Mouse (Mus musculus) cerebellum, adult 9-11 months (tissue): ENCODE results near the gene Spred1.

Source experiments
- DNase-seq: peaks from one replicate; pipeline ENCODE4 v3.0.0; 2022

Spred1 gene

DNA sequence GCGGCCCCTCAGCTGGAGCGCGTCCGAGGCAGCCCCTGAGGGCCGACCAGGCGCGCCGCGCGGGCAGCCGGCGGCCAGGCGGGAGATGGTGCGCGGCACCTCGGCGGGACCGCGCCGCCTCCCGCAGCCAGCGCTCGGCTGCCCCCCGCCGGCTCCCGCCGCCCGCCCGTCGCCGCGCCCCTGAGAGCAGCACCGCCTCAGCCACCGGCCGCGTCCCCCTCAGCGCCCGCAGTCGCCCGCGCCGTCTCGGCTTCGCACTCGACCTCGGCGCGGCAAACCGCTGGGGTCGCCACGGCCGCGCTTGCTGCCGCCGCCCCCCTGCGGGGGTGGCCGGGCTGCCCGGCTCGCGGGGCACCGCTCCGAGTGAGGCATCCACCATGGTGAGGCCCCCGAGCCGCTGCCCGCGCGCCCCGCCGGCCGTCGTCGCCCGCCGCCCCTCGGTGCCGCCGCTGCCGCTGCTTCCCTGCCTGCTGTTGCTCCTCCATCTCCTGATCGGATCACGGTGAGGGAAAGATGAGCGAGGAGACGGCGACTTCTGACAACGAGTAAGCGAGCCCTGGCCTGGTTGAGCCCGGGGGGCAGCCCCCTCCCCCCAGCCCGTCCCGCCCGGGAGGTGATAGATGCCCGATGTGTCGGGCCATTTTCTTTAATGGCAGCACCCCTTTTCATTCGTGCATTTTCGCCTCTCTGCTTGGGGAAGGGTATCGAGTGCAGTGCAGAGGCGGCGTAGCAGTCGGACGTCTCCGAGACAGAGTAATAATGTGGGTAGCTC, at the start of gene Spred1:
Gene Spred1 (plus strand): TSS at position 163 of the 772 bp plus-strand sequence.
- peak; percentile 64 for DNase-seq

DNA sequence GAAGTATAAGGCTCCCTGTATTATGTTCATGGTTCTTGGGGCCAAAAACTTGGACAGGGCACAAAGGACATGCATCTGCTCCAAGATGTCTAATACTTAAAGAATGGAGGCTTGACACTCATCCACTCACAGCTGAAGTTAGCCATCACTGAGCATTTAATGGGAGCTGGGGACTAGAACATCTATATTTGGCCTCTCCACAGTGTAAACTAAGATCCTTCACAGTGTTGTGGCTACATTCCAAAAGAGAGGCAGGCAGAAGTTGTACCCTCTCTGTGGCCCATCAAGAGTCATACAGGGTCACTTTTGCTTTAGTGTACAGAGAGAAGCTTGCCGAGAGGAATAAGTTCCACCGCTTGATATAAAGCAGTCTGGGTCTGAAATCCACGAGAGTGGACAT, 49.6 kb upstream of the Spred1 start:
- DNase-seq = no peak

DNA sequence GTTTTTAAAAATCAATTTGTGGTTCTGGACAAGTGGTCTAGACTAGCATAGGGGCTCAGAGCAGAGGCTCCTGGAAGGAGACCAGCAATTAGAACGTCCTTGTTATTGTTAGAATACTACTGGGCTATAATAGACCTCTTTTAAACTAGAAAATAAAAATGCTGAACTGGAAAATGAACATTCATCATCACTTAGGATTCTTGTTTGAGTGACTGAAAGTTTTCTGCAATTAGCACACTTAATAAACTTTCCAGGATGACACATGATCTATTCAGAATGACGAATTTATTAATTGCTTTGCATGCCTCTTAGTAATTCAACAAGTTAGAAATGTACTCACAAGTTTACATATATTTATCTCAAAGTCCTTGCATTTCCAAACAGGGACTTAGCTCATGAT, 42.5 kb upstream of the Spred1 start:
- DNase-seq = no peak

DNA sequence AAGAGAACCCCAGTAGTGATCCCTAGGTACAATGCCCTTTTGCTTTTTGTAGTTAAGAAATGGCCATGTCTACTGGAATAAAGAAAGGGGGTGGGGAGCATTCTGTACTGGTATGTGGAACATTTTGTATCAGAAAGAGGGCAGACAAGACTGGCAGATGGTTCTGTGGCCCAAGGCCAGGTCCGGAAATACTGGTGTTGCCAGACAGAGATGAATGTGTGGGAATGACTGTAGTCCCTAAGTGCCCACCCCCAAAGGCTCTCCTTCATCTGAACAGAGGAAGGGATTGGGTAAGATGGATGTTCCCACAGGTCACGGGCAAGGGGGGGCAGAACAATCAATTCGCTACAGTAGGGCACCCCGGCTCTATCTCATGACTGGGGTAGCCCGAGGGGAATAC, 41.6 kb upstream of the Spred1 start:
- peak; percentile 13 for DNase-seq

DNA sequence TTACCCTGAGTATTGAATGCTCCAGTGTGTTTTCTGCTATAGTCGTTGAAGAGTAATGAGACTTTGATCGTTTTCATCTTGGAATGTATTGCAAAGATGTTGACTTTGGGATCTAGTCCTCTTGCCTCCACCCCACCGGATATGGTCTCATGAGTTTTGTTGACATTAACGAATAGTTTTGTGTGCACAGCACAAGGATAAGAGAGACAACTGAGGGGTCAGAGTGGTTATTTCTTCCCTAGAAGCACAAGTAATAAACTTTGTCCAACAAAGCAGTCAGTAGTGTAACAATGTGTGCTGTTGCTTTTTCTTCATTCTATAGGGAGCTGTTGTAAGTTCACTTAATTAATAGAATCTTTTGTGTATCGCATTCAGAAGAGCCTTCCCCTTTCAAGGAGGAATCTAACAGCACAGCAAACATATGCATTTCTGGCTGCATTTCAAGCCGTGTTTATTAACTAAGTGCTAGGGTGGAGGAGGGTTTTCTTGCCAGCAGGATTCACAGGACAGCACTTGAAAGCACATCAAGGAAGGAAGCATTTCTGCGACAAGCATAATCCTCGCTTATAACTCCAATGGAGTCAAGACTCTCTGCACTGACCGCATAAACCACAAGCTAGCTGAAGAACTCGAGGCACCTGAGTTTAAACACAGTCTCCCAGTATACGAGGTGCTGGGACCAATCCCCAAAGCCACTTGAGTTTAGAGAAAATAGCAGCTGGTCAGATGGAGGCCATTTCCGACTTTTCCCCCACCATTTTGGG, 35.0 kb upstream of the Spred1 start:
- DNase-seq = no peak

DNA sequence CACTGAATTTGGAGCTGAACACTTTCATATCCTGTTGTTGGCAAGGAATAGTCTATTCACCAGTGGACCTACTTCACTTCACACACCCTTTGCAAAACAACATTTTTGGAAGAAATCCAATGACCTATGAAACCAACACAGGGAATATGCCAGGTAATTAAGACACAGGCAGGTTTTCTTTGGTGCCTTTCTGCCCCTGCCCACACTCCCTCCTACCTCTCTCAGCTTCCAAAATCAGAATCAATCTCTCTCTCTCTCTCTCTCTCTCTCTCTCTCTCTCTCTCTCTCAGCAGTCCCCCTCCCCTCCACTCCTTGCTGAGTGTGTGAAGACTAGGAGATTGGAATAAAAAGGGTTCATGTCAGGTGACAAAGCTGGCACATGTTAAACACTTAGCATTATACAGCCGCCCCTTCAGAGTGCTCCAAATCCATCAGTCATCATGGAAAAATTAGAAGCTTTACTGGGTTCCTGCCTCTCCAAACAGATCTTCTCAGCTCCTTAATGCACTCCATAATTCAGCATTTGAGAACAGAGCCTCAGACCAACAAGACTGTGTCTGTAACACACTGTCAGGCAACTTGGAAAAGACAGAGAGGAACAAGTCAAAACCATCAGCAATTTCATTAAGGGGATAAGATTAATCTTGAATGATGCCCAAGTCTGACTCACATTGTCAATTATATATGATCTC, 34.3 kb upstream of the Spred1 start:
- DNase-seq = no peak

DNA sequence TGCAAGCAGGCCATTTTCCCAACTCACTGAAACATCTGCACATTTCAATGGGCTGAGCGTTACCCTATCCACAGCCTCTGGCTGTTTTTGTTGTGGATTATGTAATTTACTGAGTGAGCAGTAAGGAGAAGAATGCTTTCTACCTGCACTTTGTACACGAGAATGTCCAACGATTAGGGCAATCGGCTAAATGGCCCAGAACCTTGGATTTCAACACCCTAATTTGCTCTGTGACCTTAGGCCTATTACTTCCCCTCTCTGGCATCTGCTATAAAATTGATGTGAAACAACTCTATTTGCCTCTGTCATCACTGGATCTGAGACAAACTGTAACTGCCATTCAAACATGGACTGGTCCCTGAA, 33.7 kb upstream of the Spred1 start:
- no peak for DNase-seq

DNA sequence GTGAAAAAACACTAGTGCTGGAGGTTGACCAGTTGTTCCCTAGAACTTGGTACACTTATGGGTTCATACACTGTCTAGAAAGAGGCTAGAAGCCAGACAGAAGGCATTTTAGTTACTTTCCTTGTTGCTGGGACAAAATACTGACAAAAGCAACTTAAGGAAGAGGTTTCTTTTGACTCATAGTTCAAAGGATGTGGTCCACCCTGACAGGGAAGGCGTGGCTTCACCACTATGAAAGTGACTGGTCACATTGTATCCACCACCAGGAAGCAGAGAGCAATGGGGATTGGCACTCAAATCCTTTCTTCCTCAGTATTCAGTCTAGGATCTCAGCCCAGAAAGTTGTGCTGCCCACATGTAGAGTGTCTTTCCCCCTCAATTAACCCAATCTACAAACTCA, 31.7 kb upstream of the Spred1 start:
- DNase-seq = no peak

DNA sequence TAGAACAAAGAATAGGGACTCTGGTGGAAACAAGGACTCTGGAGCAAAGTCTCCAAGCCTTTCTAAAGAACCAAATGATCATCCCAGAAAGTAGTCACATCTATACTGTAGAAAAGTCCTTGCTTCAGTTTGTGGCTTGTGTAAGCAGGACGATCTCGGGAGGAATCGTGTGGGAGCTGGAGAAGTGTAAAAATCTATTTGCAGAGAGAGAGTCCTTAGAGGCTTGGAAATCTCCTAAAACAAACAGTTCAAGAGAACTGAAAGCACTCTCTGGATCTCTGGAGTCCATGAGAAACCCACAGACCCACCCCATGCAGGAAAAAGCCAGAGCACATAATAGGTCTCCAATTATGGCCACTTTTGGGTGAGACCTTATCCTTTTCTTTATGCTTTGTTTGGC, 31.1 kb upstream of the Spred1 start:
- DNase-seq = no peak

DNA sequence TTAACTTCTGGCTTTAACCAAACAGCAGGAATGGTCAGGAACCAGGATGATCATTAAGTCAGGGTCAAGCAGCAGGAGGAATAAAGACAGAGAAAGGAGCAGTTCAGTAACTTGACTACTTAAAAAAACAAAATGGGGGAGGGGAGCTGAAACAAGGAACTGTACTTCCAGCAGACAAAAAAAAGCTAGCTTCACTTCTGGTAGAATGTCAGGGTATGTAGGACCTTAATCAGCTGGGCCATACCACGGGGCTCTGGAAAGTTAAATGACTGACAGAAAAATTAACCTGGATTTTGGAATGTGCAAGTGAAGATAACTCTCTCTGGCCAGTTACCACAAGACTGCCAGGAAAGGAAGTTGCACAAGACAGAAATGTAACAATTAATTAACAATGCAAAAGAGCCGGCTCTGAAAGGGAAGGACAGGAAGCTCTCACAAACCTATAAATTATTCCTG, 28.2 kb upstream of the Spred1 start:
- no peak for DNase-seq

DNA sequence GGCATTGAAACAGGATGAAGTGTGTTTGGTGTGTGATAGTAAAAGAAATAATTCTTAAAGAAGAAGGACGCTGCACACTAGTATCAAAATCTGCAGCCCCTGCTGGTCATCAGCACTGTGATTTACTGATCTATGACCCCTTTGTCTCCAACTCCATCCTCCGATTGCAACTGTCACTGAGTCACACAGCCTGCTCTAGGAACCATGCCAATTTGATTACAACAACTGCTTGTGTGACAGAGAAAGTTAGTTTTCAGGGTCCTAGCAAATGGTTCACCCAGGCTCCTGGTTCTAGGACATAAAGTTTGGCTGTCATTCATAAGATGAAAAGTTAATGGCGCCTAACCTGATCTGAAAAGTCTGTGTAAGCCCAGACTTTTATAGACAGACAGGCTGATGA, 25.7 kb upstream of the Spred1 start:
- DNase-seq = no peak

DNA sequence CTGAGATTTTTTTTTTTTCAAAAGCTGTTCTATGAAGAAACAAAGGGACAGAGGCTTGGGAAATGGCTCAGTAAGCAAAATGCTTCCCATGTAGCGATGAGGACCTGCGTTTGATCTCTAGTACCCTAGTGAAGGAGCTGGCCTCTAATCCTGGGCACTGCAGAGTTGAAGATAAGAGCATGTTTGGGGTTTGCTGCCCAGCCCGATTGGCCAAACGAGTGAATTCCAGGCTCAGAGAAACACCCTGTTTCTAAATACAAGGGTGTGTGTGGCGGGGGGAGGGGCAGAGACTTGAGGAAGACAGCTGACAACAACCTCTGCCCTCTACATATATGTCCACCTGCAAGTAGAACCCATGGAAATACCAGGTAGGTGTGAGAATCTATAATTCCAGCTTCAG, 23.9 kb upstream of the Spred1 start:
- no peak for DNase-seq

DNA sequence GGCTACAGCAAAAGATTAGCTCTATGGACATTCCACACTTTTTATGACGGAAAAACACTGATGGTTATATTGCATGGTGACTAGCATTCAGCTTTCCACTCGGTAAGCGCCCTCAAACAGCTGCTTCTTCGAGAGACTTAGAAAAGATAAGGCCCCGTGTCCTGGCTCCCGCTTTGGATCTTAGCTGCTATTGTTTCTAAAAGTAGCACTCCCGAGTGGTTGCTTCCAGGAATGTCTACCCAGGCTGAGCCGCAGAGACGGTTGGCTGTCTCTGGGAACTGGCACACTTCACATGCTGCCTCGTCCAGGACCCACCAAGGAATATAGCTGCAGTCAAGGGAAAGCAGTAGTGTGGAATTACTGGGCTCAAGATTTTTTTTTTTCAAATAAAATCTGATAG, 21.9 kb upstream of the Spred1 start:
- DNase-seq = no peak

DNA sequence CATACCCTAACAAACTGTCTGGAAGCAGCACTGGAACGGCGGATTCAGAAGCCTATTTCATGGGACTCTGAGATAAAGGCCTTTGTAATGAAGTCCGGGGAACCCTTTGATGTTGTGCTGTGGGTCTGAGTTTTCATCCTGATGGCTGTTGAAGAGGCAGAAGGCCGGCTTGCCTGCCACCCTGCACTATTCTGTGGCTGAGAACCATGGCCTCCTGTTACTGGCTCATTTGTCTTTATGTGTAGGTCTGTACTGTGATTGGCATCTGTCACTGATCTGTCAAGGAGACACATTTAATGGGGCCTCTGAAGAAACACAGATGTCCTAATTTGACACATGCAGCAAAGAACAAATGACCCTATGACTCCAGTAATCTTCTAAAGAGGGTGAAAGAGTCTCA, 17.7 kb upstream of the Spred1 start:
- DNase-seq = no peak

DNA sequence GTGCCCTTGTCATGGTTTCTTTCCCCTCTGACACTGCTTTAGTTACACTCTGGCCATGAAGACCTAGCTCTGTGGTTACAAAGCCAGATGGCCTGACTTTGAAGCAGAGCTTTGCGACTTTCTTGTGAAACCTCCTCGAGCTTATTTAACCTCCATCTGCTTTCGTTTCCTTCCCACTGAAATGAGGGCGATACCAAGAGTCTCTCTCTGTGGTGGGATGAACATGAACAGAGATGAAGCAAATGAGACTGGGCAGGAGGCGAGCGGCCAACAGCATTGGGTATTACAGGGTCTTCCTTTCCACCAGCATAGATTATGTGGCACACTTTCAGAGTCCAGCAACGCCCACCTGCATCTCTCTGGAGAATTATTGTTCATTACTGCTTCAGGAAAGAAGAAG, 15.8 kb upstream of the Spred1 start:
- no peak for DNase-seq

DNA sequence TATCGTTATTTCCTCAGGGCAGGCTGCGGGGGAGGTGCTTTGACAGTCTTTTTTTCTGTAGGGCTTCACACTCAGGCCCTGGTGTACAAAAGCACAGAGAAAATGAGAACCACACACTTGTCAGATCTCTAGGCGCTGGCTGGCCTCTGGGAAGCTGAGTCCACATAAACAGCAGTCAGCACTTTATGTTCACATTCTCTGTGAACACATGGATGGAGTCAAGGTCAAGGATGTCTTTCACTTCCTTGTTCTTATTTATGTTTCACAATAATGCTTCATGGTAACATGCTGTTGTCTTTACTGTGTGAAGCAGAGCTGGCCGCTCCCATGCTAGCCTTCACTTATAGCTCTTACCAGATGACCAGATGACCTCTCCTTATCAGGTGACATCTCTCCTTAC, 13.1 kb upstream of the Spred1 start:
- DNase-seq = no peak

DNA sequence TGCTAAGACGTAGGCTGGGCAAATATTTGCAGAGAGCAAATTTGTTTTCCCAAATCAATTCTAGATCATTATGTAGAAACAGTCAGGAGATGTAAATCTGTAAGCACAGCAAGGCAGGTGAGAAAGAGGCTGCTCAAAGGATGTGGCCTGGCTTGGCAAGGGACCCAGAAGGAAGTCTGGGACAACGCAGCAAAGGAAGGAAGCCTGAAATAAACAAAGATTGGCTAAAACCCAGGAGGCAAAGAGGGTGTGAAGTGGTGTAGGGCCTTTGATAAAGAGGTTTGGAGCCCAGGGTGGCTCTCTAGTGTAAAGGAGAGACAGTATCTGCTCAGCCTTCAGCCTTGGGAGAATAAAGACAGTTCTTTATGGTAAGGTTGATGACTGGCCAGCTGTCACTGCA, 11.9 kb upstream of the Spred1 start:
- DNase-seq = no peak

DNA sequence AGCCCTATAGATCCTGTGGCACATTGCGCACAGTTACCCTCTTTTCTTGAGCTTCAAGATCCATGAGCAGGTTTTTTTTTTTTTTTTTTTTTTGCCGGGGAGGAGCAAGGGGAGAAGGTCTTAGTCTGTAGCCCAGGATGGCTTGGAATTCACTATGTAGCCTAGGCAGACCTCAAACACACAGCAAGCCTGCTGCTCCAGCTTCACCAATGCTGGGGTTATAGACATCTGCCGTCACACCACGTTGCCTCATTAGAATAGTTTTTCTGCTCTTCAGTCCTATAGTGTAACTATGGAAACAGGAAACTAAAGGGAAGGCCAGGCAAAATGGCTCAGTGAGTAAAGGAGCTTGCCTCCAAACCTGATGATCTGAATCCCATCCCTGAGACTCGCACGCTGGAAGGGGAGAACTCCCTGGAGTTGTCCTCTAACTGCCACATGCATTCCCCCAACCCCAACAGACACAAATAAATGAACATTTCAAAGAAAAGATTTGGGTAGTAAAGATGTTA, 10.8 kb upstream of the Spred1 start:
- DNase-seq = no peak

DNA sequence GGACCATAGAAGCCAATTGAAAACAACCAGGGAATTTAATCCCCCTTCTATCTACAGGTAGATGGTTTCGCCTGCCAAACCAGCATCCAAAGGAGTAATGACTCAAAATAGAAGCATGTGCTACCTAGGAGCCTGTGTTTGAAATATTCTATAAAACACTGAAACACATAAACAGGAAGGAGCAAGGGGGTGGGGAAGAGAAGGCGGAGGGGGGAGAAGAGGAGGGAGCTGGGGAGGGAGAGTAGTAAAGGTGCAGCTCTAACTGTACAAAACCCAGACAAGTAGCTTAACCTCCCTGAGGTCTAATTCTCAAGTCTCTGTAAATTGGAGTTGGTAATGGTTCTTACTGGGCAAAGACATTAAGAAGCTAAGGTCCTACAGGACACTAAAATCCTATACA, 7.9 kb upstream of the Spred1 start:
- DNase-seq = no peak

DNA sequence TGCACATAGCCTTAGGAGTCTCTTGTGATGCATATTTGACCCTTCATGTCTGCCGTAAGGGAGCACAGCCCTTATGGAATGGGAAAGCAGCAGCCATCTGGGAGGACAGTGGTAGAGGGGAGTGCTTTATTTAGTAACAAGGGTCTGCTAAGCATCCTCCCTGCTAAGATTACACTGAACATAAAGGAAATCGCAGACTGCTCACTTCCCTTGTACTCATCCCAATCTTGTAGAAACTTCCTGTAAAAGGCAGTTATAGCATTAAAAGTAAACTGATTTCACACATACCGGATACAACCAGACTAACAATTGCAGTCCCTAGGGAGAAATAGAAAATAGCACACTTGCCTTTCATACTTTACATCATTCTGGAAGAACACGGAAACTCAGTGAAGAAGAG, 7.4 kb upstream of the Spred1 start:
- DNase-seq = no peak

DNA sequence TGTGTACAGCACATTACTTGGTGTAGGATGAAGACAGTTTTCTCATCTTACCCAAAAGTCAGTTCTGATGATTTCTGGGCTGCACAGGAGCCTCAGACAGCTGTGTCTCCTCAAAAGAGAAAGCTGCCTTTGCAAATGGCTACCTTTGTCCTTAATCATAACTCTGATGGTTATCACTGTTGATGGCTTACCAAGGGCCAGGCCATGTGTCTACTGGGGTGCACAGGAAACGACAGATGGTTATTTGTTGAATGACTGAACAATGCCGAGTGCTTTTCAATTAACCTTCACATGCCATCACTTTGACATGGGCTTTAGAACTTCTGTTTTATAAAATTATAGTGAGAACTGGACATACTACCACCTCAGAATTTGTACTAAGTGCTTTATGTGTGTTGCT, 2.7 kb upstream of the Spred1 start:
- peak; percentile 34 for DNase-seq

DNA sequence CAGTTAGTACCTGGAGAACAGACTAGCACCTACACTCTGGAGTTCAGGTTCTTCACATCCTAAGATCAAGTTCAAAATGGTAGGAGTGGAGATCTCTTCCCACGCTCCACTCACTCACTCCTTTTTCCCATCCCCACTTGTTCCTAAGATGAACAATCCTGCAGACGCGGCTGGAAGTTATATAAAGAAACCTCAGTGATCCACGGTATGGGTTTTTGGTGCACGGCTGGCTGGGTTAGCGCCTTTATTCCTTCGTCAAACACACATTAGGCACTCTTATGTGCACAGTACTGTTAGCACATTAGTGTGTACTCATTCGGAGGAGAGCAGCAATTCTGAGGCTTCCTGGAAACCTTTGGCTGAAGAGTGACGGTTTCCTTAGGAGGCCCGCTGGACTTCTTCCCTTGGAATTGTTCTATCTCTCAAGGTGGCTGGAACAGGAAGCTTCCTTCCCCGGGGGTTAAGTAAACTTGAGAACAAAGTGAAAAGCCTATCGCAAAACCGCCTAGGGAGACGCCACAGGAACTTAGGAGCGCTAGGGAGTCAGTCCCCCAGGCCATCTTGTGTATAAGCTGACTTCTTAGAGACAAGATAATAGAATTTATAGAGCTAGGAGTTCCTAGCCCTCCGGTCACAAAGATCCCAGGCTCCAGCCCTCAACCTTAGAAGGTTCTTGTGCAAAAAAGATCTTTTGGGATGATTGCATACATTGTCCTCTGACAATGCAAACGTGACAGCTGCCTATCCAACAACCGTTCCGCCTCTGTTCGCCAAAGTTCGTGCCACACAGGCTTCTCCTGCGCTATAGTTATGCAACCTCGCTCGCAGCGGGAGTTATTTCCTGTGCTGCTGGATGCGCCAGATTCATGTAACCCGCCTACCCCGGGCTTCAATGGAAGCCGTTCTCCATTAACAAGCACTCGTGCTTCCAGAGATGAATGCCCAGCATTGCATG, 1.6 kb upstream of the Spred1 start:
- peak; percentile 90 for DNase-seq
